Mouse (Mus musculus) testis, postnatal 14 days (tissue): ENCODE data around the gene Bicra.

Source experiments
- DNase-seq: peaks from one replicate; pipeline ENCODE4 v3.0.0; 2021; ENCODE audit warnings: low spot score

Bicra gene

DNA sequence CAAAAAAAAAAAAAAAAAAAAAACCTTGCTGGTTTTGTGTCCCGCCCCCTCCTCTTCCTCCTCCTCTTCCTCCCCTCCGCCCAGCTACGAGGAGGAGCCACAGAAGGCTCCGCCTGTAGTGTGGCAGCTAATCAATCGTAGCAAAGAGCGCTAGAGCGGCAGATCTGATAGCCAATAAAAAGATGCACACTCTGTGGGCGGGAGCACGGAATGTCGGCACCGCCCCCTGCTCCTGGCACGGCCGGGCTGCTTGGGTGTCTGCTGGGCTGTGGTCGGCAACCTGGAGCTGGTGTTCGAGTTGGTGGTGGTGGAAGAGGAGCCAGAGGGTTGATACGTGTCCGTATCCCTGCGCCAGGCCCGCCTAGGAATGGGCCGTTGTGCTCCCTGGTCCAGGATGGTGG is 443 bp upstream of the Bicra start:
- peak; percentile 94 for DNase-seq

GRCm38 (mm10) chr7:16046481-16047337 is 1.0 kb downstream of the Bicra start:
- peak; percentile 53 for DNase-seq

DNA sequence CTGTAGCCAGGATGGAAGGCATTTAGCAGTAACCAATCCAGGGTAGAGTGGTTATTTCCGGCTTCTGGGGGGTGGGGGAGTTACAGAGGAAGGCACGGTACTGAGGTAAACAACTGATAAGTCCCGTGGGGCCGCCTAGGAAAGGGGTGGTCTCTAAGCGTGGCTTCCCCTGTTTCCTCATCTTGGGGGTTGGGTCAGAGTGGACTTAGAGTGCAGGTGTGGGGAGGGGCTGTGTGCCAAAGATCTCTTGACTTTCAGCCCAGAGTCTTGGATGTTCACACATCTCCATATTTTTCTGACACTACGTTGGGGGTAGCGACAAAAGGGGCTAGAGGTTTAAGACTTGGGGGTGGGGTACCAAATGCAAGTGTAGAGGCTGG is 1.6 kb downstream of the Bicra start:
- DNase-seq, result peak; percentile 58

DNA sequence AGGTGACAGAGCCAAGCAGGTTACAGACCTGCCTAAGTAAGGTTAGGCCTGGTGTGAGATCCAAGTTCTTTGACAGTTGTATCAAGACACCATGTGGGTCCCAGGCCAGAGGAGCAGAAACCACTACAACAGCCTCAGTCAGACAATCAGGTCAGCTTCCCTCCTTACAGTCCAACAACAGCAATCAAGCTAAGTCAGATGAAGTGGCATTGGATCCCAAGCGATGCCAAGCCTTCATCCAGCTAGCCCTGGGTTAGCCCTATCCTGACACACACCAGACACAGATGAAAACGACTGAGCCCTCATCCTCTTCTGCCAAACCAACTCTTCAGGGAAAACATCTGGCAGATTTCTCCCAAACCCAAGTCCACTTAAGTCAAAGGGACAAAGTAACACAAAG is 2.2 kb downstream of the Bicra start:
- no peak for DNase-seq

DNA sequence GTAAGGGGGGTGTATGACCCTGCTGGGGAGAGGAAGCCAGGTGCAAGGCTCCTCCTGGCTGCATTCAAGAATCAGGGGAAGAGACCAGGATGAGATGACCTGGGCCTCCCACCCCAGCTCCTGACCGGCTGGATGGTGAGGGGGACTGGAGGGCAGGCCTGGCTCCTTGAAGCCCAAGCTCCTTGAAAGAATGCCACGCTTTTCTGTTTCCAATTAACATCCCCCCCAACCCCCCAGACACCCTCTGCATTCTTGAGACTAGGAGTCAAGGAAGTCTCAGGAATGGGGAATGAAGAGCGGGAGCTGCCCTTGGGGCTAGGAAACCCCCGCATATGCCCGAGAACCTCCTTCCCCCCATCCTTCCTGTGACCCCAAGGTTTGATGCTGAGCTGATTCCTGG is 3.2 kb downstream of the Bicra start:
- no peak for DNase-seq

DNA sequence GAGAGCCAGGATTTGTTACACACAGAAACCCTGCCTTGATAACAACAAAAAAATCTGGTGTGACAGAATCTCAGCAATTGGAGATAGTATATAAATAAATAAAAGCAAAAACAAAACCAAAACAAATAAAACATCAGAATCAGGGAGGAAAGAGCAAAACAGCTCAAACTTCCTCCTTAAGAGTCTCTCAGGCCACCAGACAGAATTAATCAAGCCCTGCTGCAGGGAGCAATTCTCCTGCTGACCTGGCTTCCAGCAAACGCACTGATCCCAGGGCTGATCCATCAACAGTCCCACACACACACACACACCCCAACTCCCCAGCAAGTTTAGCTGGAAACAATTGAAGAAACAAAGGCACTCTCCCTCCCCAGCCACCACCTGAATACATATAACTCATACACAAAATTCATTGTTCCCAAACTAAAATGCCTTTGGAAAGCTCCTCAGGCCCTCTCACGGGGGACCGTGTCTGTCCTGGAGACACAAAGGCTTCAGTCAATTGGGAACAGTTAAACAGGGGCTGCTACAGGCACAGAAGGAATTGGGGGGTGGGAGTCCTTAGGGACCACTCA is 3.8 kb downstream of the Bicra start:
- no peak for DNase-seq

DNA sequence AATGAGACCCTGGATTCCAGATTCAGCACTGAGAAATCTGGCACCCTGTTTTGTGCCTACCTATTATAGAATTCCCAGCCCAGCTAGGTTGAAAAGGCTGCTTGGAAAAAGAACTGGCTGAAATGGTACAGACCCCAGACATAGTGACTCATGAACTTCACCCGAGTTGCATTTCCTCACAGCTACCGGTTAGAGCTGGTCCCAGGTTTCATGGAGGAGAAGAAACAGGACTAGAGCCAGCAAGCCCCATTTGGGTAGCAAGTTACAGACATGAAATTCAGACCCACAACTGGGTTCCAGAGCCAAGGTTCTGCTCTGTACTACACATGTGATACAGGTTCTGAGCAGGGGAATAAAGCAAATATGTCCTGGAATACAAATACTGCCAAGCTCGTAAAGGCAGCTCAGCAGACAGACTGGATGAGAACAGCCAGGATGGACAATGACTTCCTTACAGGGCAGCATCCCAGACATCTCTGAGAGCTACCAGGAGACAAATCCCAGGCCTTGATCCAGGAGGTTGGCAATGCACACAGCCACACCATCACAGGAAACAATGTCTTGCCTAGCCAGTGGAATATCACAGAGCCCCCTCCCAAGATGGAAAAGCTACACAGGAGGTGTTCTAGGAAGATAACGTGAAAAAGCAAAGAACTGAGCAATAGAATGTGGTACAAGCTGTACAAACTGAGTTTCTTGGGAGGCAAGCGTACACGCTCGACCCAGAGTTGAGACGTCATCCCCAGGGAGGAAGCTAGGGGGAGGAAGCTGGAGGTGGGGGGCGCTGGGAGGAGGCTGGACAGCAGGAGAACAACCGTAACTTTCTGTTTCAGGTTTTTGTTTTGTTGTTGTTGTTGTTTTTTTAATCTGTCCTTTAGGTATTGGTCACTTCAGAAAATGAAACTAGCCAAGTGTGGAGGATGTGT is 4.6 kb downstream of the Bicra start:
- no peak for DNase-seq

GRCm38 (mm10) chr7:16041208-16041607 is 6.5 kb downstream of the Bicra start:
- DNase-seq, result no peak

- DNase-seq, result no peak
Observed at GRCm38 (mm10) chr7:16039363-16039762, 8.4 kb downstream of the Bicra start.

DNA sequence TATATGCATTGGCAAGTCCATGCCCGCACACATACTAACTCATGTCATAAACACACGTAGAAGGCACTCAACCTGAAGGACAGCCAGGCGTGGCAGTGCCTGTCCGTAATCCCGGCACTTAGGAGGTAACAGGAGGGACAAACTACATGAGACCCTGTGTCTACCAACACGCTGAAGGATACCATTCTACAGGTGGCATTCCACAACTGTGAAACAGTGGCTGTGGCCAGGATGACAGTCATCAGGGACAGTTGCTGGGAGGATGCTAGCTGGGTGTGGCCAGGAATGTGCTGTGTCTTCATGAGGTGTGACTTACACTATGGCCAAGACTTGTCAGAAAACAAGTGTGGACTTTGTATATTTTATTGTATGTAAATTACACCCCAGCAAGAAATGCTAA is 10.7 kb downstream of the Bicra start:
- DNase-seq, result no peak

- no peak for DNase-seq
Observed at GRCm38 (mm10) chr7:16033580-16034461, 13.9 kb downstream of the Bicra start.

DNA sequence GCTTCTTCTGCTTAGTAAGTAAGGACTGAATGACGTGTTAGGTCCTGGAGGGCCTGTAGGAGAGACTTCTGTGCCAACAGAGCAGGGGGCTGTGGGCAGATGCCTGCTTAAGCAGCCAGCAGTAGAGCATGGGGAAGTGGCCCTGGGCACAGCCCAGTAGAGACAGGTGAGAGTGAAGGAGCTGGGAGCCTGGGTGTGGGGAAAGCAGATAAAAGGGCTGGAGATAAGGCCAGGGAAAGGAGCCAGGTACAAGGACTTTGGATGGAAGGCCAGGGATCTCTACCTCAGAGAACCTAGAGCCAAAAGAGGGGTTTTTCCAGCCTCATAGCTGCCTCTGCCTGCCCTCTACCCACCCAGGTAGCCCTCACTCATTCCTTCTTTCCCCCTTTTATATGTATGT is 14.7 kb downstream of the Bicra start:
- DNase-seq, result no peak

- DNase-seq, result no peak
Observed at GRCm38 (mm10) chr7:16031072-16031471, 16.6 kb downstream of the Bicra start.

DNA sequence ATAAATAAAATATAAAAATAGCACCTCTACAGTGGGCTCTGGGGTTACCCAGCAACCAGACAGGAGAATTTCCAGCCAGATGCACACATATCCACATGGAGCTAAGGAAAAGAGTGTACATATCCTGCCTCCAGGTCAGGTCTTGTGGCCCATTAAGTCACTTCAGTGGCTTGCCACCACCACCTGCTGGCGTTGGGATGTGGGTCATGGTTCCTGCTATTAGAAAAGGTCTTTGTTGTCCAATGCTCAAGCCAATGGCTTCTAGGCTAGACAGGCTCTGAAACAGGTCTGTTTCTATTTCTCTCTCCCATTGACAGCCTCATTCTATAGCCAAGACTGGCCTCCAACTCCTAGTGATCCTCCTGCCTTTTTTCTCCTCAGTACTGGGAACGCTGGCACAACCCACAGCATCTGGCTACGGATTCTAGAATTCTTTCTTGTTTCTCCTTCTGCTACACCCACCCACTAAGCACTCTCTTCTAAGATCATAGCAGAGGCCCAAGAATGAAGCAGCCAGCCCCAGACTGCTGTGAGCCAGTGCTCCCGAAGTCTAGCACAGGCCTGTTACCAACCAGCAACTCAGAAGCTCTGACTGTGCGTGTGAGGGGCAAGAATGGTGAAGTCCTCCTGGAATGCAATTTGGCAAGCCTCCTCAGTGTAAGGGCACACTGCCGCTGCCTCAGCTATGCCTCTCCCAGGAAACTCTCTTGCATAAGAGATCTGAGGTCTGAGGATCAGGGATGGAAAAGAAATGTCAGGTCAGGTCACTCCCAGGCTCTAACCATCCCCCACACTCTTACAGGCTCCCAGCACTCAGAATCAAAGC is 19.4 kb downstream of the Bicra start:
- DNase-seq, result no peak

GRCm38 (mm10) chr7:16024603-16025222 is 23.0 kb downstream of the Bicra start:
- no peak for DNase-seq

DNA sequence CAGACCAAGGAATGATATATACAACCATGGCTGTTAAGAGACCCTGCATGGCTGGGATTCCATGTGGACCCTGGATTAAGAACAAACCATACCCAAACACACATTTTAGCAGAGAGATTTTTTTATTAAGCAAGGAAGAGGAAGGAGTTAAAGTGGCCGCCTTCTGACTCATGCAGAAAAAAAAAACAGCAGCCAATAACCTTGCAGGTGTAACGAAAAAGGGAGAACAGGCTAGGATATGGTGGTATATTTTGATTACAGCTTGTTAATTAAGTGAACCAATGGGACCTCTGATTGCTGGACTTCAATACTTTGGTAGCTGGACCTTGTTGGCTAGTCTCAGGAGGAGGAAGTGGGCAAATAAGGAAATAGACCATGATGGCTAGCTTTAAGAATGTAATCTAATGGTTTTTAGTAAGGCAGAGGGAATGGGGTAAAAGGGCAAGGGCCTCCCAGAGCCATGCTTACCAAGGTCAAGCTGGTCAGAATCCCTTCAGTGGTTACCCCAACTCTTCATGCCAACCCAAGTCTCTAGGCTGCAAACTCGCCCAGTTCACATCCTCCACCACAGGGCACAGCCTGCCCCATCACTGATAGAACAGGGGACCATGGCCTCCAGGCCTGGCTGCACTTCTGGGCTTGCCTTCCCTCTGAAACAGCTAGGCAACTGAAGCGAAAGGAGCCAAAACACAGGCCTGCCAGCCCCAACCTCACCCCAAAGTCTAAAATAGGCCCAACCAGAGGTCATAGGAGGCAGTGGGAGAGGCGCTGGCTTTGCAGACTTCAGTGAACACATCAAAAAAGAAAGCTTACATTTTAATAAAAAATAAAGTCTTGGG is 28.2 kb downstream of the Bicra start:
- DNase-seq, result no peak

DNA sequence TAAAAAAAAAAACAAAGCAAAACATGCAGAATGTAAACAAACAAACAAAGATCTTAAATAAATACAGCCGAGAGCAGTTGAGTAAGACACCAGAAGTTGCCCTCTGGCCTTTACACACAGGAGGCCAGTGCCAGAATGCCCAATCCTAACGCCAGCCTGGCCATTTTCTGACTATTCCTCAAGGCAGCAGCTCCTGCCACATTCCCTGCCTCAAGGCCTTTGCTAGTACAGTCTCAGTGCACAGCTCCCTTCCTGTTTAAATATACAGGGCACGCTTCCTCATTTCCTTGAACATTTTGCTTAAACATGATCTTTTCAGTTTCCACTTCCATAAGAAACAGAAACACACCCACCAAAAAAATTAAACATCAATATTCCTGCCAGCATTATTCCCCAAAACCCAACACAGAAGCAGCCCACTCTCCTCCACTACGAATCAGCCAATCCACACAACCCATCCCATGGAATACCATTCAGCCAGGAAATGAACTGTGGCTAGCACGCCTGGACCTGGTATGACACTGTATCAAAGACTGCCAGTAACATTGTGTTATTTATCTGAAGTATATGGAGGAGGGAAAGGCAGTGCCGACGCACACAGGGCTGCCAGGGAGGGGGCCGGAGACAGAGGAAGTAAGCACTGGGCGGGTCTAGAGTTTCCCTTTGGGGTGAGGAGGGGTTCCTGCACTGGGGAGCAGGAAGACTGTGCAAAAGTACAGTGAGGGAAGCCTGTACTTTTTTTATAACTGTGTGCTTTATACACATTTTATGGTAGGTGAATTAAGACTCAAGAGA is 29.5 kb downstream of the Bicra start:
- DNase-seq, result peak; percentile 32

GRCm38 (mm10) chr7:16015384-16015783 is 32.3 kb downstream of the Bicra start:
- no peak for DNase-seq
